Mouse (Mus musculus) gonadal fat pad, adult 2 months (tissue): ENCODE data around the gene Trpt1. TPM values are rescaled to one million over a fixed set of nuclear protein-coding genes. Genes with fewer than 3 reads are reported as not detected.

Experiments
- DNase-seq: peaks from one replicate; pipeline ENCODE4 v3.0.0-alpha.2; 2012; ENCODE audit warnings: low read depth
- polyA plus RNA-seq: library from polyadenylated mRNA; depleted of rRNA; stranded (reverse); fragments of >200 nt; gene quantifications from 2 replicates; pipeline ENCODE4 v1.2.3, GENCODE M21; 2012; rRNA removed

The Trpt1 gene
- 18.6 and 21.1 TPM in 2 replicates for polyA plus RNA-seq

DNA sequence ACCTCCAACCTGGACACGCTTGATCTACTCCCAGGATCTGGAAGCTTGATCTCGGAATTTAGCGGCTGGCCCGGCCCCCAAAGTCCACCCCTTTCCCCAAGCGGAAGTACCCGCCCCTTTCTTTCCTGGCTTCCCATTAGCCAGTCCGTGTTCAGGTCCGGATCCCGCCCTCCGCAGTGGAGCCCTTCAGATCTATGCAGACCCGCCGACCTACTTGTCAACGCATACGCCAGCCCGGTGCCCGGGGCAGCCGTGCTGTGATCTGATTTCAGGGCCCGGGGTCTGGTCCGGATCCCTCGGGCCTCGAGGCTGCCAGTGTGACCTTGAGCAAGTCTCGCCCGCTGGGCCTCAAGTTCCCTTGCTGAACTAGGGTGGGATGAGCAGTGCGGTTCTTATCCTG is at the start of gene Trpt1, which contains the start of gene Nudt22:
TSS of gene Trpt1 (plus strand) at position 126 of the 400 bp plus-strand sequence.
TSS of gene Nudt22 (minus strand) at position 112 of the 400 bp plus-strand sequence.
- DNase-seq, result no peak

DNA sequence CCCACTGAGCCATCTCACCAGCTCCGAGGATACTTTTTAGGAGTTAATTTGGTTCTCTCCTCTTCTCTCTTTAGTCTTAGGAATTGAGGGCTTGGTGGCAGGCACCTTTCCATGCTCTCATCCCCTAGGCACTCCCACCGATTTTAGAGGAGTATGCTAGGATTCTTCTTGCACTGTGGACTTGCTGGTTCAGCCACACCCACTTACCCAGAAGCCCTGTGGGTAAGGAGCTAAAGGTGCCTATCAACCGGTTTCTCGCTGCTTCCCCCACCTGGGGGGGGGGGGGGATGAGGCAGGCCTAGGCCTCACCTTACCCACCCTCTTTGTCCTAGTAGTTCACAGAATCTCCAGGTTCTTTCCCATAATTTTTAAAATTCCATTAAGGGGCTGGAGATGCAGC is 48.2 kb upstream of the Trpt1 start:
- no peak for DNase-seq

DNA sequence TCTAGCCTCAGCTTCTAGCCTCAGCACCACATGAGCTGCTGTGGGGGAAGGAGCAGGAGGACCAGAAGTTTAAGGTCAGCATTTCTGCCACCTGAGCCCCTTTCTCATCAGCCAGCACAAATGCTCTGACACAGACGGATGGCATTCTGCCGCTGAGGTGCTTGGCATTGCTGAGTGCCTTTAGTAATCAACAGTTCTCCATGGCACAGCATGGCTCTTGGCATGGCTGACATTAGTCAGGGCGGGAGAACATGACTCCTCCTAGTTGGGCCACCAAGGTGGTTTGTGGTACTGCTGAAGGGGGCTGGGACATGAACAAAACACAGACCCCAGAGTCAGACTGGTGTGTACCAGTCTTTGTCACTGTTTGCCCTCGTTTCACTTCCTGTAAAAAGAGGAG is 47.7 kb upstream of the Trpt1 start:
- no peak for DNase-seq

DNA sequence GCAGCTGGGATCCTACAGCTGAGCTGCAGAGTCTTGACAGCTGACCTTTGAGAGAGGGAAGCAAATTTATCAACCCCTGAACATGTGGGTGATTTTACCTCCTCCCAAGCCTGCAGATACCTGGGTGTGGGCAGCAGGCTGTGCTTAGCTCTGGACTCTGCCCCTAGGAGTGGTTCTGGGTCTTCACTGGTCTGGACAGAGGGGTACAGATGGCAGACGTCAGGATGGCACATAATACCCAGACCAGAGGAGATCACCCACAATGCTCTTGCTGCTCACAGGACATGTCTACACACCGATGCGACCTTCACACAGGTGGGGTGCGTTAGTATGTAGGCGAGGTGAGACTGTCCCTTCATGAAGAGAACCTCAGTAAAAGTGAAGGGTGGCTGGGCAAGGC is 46.4 kb upstream of the Trpt1 start:
- DNase-seq, result no peak

DNA sequence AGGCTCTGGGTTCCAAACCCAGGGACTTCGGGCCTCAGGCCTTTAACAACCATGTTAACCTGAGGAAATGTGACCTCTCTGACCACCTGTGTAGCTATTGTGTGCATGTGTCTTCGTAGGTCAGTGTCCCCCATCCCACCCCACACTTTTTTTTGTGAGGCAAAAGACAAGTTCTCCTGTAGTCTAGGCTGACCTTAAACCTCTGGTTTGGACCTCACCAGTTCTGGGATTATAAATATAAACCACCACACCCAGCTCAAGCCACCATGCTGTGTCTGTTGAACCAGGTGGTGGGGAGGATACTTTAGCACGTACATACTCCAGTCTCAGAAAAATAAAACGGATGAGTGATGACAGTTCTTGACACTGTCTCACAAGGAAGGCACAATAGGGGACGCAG is 46.0 kb upstream of the Trpt1 start:
- no peak for DNase-seq

DNA sequence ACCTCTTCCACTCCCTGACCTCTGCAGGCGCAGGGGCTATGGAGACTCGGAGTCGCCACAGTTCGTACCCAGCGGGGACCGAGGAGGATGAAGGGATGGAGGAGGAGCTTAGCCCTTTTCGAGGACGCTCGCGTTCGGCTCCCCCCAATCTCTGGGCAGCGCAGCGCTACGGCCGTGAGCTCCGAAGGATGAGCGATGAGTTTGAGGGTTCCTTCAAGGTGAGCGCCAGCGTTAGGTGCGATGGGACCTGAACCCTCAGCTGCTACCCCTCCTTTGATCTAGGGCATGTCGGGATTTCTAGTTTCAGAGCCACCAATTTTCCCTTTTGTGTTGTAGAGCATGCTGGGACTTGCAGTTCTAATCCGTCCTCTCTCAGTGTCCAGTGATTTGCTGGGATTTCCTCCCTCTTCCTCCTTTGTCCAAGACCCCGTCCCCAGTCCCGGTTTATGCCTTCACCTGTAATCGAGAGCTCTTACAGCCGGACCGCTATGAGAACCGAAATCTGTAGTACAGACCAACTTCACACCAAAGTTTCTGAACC is 45.2 kb upstream of the Trpt1 start:
- no peak for DNase-seq

DNA sequence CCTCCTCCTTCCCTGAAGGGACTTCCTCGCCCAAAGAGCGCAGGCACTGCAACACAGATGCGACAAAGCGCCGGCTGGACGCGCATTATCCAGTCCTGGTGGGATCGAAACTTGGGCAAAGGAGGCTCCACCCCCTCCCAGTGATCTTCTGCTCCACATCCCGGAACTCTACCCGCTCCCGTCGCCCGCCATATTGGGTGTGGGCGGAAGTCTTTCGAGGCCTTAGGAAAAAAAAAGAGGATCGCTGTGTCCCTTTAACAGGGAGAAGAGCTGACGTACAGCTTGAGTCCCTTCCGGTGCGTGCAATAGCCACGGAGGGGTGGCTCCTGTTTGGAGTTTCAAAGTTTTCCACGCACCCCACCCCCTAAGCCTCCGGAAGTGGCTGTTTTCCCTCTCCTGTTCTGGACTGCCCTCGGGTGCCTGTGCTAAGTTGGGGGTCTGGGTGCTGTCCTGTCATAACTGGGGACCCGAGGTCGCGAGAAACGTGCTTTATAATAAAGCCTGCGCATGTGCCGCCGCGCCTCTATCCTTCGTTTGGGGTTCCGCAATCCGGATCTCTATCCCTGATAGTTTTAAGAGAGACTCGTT is 44.5 kb upstream of the Trpt1 start:
- no peak for DNase-seq

DNA sequence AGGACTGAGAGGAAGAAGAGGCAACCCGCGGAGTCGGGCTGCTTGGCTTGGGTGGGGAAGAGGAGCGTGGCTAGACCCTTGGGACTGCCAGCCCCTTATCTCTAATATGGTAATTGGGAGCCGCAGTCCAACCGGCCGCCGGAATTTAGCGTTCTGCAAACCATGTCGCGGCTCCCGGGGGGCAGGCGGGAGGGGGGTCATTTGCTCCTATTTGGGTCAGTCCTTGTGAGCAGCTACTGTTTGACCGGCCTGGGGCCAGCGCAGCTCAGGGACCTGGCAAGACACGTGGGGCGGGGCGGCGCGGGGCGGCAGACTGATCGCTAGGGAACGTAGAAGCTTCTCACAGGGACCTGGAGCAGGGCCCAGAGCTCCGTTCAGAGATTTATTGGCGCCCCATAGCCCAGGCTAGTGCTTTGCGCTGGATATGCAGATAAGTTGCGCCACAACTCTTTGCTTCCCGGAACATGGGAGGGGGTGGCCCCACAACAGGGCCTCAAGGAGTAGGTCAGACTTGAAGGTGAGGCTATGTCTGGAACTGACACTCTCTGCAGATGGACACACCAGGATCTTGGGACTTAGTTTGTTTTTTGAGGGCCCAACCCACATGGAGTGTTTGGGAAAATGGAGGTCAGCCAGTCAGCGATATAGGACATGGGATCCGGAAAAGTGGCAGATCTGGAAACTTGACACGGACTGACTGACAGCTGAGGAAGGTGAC is 43.8 kb upstream of the Trpt1 start:
- no peak for DNase-seq

DNA sequence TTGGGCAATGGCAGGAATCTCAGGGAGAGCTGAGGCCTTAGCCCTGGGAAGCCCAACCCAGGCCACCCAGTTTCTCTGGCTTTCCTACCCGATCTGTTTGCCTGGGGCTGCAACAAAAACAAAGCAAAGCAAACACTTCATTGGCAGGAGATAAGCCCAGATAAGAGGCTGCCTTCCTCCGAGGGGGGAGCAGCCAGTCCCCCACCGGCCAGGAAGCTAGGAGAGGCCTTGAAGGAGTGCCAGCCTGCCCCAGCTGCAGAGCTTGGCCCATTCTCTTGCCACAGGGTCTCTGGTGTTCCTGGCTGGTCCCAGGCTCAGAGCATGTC is 43.3 kb upstream of the Trpt1 start:
- DNase-seq, result no peak

DNA sequence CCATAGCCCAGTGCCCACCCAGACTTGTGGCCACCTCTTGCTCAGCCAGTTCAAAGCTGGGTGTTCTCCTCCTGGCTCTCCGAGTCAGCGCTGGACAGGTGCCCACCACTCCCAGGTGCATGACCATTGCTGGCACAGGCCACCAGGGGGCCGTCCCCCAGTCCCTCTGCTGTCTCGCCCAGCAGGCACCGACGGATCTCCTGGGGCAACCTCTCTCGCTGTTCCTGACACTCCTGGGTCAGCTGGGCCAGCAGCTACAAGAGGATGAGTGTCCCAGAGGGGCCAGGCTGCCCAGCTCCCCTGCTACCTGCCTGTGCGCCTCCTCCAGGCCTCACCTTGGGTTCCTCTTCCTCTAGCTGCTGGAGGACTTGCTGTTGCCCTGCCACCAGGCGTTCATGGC is 41.9 kb upstream of the Trpt1 start:
- DNase-seq, result no peak

DNA sequence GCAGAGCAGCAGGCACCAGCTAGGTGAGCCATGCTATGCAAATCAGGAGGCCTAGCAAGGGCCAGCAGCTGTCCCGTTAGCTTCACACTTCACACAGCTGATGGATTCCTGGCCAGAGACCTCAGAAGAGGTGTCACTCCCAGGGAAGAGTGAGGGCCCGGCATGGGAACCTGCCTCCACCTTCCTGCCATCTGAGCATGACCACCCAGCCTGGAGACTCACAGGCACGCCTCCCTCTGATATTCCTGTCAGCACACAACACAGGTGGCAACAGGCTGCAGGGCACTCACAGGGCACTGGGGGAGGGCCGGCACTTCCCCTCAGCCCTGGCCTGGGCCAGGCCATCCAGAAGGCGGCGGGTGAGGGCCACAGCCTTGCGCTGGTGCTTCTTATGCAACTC is 40.5 kb upstream of the Trpt1 start:
- DNase-seq, result no peak

DNA sequence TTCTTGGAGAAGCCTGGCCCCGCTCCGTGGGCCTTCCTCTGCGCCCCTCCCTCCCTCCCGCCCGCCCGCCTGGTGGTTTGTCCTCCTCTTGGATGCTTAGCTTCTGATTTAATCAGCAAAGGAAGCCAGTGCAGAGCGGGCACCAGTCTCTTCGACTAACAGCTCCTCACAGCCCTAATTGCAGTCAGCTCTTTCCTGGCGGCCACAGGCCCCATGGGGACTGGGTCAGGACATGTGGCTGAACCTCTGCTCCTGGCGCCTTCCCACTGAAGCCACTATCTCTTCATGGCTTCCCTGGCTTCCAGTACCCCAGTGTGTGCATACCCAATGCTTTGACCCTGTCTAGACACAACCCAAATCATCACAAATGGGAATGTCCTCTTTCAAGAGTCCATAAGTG is 39.5 kb upstream of the Trpt1 start:
- DNase-seq, result no peak

DNA sequence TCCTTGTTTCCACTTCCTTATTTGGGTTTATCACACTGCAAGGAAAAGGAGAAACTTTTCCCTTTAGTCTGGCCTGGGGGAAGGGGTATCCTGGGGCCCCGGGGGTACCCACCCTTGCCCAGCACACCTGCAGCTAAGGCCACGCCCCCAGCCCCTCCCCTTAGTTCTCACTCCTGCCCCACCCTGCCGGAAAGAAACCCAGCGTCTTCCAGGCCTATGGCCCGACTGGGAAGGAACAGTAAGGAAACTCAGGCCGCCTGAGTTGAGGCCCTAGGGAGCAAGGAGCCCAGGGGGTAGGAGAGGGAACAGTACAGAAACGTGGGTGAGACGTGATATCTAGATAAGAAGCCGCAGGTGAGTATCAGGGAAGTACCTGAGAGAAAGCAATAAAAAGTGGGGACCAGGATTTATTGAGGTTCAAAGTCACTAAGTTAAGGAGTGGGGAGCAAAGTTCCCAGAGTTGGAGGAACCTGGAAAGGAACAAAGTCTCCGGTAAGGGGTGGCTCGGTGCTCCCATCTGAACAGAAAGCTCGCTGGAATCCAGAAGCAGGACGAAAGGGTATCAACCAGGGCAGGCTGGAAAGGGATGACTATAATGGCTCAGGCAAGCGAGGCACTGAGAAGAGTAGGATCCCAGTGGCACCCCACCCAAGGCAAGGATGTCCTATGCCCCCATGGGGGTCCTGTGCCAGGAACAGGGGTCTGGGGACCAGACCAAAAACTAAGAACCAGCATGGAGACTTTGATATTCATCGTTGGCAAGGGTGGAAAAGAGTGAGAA is 27.2 kb upstream of the Trpt1 start:
- no peak for DNase-seq

DNA sequence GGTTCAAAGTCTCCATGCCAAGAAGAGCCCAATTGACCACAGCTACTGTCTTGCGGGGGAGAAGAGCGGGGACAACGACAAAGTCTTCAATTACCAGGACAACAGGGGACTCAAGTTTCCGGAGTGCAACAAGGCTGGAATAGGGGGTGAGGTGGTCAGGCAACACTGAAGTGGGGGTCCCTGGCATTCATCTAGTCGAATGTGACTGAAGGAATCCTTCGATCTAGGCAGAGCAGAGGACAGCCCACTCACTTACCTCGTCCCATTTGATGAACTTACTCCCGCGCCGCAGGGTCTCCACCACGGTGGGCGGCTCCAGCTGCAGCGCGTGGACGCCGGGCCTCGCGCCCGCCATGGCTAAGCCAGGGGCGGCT is 26.7 kb upstream of the Trpt1 start:
- no peak for DNase-seq

DNA sequence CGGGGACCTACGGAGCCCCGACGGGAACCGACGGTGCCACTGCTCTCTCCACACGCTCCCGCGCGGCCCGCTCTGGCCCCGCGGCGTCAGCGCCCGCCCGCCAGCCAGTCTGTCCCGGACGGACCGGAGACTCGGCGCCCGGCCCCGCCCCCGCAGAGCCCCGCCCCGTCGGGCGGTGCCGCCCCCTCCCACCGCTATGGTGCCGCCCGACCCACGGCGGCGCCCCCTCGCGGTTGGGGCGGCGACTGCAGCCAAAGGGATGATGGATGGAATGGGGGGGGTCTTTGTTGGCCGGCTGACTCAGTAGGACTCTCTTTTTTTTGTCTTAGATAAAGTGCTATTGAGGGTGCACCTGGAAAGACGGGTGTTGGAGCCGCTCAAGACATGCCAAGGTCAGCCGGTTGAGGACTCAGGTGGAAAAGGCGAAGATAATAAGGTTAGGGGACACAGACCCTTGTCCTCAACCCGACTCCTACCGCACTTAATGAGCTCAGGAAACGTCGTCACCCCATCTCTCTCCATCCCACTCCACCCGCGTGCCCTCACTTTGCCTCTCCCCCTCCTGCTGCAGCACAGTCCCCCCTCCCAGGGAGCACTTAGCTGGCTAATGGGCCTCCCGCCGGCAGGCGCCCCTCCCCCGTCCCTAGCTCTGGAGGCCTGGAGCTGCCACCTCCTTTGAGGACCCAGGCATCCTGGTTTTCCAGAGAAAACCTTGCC is 26.1 kb upstream of the Trpt1 start:
- DNase-seq, result no peak

DNA sequence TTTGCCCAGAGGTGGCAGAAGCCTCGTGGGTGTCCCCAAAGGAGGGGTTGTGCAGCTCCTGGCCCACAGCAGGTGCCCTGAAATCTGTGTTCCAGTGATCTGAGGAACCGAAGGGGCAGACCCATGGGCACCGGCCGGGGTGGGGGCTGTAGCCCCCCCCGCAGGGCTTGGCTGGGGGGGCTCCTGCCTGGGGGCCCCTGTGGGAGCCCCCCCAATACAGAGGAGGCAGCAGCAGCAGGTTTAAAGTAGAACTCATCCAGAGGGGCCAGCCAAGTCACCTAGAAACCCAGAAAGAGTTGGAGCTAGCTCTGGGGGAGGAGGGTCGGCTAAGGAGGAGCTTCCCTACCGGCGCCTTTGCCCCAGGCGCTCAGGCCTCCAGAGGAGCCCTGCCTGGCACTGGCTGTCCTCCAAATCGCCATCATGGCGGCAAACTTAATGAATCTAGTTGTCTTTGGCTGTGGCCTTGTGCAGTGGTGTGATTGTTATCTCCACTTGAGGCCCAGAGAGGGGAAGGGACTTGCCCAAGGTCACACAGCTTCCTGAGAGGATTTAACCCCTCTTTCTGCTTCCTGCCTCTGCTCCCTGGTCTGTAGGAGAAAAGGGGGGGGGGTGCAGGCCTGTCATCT is 25.4 kb upstream of the Trpt1 start:
- DNase-seq, result no peak

DNA sequence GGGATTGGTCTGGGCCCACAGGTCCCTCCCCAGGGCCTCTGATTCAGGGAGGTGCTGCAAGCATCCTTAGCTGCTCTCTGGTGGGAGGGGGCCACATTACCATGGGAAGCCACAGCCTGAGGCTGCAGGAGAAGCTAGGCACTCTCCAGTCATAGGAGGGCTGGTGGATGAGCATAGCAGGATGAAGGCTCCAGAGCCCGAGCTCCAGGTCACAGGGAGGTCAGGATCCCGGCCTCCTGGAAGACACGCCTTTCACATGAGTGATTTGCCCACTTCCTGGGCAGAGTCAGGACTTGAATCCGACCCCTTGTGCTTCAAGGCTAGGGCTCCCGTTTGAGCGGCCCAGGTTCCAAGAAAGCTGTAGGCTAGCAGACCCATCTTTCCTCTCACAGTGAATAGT is 24.3 kb upstream of the Trpt1 start:
- no peak for DNase-seq

DNA sequence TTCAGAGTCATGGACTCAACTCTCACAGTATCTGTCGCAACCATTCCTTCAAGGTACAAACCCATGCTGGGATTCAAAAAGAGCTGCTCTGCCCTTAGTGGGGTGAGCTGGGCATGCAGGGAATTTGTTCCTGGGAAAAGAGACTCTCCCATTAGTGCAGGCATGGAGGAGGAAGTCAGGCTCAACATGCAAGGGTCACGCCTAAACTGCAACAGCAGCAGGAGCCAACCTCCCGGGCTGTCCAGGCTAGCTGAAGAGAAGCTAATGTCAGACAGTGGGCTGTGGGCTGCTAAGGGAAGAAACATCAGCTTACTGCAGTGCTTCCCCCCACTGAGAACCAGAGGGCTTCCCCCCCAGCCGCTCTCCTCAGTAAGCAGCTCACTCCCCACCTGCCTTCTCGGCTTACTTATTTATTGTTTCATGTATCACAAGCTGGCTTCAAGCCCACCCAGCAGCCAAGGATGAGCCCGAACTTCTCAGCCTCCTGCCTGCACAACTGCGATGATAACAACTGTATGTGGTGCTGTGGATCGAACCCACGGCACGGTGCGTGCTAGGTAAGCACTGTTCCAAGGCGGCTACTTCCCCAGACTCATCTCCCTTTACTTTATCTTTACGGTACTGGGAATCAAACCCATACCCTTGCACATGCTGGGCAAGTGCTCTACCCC is 23.5 kb upstream of the Trpt1 start:
- DNase-seq, result no peak

DNA sequence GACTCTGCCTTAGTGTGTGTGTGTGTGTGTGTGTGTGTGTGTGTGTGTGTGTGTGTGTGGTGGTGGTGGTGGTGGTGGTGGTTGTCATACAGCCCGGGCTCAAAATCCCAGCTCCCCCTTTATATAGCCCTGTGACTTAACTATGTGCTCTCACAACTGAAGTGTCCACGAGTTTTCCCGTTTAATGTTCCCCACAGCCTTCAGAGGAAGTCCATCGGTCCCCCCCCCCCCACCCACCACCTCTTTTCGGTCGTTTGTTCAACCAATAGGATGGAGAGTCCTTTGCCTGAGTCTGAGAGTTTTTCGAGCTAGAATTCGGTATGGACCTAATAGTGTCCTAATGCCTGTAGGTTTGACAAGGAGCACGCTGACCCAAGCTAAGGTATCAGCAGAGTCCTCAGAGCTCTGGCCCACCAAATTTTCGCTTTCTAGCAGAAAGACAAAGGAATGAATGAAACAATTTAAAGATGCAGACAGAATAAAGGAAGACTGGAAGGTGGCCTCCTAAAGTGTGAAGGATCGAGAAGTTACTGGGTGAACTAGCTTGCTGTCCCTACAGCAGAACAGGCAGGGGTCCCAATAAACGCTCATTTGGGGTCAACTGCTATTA is 22.2 kb upstream of the Trpt1 start:
- DNase-seq, result no peak
